Mouse (Mus musculus) G1E (cell line): Measurements from ENCODE around the gene Mecom.

Experiments
- CTCF ChIP-seq: IDR thresholded peaks from 2 replicates; pipeline ENCODE4 v1.5.1; 2012; ENCODE audit warnings: low read depth, low read length, inconsistent platforms, mixed read lengths
- GATA1 ChIP-seq: IDR thresholded peaks from 2 replicates; pipeline ENCODE4 v1.6.1; 2012; ENCODE audit warnings: borderline replicate concordance, low read length, inconsistent platforms, mixed read lengths
- POLR2AphosphoS5 ChIP-seq: IDR thresholded peaks from 2 replicates; pipeline ENCODE4 v1.6.1; 2012; ENCODE audit warnings: low read depth, low read length, inconsistent platforms; ENCODE audit not compliant: insufficient replicate concordance

DNA sequence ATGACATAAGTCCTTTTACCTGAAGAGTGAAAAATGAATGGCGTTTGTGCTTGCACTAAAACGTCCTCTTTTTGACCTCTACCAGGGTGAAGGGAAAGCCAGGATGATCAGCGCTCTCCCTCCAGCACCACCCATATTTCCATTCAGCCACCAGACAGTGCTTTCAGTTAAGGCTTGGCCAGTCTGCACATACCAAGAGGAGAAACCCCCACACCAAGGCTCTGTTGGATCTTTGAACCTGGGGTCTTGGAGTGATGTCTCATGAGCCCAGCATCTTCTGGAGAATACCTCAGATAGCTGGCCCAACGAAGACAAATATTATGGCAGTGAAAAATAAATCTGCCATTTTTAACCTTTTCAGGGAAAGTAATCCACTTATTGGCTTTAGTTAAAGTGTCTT lies 488.2 kb downstream of the Mecom start:
- TF ChIP-seq CTCF (no peak), GATA1 (no peak), POLR2AphosphoS5 (no peak)
